Mouse (Mus musculus): Measurements from ENCODE around the gene Rftn1.

Rftn1 gene

DNA sequence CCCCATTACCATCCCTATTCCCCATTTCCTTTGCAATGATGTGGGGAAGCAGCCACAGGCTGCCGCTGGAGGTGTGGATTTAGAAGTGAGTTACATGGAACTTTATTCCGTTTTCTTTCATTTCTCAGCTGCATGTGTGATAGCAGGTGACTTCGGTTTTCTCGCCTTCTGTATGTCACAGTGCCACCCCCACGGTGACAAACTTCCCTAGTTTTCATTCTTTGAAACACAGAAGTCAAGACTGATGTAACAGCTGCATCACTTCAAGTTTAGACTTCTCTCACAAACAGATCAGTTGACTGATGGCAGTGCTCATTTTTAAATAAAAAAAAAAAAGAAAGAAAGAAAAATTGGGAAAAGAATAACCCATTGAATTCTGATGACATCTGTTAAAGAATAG, 121.3 kb downstream of the Rftn1 start:
- DNase-seq (ENCODE audit: inconsistent age in 2 of 2, low spot score in 1 of 2): no peak

DNA sequence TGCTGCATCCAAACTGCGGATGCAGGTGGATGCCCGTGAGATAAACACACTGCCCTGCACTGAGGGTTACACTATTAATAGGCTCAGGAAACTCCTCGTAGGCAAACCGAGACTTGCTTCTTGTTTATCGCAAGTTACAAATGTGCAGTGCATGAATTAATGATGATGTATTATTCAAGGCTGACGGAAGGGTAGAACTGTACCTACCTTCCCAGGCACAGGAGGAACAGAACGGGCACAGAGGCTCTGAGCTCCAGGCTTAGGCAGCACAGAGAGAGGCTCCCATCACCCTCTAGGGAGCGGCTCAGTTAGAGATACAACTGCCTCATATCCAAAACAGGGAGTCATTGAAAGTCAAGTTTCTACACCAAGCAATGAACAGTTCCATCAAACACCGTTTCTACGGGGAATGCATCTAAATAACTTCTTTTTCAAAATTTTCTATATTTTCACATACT, 121.8 kb downstream of the Rftn1 start:
- DNase-seq (ENCODE audit: inconsistent age in 2 of 2, low spot score in 1 of 2): no peak

DNA sequence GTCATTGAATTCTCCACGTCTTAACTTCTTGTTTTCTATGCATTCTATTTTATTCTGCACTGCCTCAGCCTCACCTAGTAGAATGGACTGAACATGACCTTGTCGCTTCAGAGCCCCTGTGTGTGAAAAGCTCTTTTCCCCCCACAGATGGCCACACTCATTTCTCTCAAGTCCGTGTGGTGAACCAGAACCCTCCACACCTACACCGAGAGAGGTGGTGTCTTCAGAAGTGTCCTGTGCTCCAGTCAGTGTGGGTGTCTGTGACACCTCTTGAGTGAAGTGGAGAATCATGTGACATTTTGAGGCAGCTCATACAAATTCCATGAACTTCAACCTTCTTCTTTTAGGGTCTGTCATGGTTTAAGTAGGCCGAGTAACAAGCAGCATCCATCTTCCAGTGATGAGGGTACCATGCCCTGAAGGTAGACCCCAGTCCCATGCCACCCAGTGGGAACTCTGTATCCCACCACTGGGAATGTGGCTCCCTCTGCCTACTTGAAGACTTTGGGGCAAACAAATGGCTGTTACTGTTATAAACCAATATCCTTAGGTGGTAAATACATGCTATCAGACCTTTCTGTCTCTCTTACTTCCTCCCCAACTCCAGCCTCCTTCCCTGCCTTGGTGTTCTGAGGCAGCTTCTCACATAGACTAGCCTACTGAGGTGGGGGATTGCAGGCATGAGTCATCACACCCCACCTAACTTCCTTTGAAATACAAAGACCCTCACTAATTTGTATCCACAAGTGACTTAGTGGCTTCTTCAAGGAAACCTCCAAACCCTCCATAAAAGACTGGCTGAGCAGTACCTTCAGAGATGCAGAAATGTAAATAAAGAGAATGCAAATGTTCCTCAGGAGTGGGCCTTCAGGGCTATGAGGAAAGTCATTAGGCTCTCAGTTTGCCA, 122.4 kb downstream of the Rftn1 start:
- no peak for DNase-seq (ENCODE audit: inconsistent age in 2 of 2, low spot score in 1 of 2)

DNA sequence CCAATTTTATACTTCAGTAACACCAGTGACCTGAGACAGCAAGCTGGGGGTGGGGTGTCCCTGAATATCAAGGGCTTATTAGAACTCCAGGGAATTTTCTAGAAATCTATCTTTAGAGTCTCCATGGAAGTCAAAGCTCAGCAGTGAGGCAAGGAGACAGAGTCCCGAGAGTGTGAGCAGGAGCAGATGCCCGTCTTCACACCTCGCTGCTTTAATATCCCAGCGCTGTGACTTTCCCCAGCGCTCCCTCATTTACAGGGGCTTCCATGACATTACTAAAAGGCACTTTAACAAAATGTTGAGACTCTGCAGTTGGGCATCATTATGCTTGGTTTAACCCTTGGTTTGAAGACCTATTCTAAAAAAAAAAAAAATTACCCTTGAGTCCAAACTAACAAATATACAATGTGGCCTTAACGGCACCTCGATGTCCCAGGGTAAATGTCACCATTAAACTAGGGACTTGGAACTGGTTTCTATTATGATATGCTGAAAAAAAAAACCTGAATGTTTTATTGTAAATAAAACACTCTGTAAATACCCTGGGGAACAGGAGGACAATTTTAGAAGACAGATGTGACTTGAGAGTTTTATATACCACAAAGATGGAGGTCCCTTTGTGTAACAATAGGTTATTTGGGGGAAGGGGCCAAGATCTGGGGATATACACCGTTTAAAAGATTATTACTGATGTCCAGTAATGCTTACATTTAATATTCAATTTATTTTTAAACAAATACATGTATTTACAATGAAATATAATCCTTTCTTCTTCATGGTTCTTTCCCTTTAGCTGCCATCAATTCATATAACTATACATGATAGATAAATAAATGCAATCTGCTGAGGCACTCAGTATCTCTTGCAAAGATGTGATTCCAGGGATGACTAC, 123.4 kb downstream of the Rftn1 start:
- no peak for DNase-seq (ENCODE audit: inconsistent age in 2 of 2, low spot score in 1 of 2)

DNA sequence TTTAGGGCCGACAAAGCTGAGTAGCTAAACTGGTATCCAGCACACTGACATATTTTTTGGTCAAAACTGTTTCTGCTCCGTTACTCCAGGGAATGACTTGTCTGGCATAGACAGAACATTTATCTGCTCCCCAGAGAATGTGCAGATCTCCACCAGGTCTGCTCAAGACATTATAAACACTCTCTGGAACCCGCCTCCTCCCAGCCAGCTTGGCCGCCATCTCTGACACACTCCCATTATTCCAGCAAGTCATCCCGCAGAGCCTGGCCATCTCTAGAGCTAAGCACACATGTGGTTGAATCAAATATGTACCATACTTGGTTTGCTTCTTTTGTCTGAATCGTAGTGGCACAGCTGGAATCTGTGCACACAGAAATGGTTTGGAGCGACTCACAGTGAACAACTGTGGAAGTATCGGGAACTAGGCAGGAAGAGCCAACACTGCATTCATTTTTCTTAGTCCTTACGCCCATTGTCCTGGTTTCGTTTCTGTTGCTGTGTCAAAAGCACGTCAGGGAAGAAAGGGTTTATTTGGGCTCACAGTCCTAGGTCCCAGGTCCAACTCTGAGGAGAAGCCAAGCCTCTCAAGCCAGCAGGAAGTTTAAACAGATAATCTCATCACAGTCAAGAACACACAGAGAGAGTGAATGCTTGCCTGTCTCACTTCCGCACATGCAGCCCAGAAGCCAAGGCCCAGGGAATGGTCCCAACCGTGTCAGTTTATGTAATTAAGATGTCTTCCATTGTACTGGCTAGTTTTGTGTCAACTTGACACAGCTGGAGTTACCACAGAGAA, 126.4 kb downstream of the Rftn1 start:
- no peak for DNase-seq (ENCODE audit: inconsistent age in 2 of 2, low spot score in 1 of 2)

DNA sequence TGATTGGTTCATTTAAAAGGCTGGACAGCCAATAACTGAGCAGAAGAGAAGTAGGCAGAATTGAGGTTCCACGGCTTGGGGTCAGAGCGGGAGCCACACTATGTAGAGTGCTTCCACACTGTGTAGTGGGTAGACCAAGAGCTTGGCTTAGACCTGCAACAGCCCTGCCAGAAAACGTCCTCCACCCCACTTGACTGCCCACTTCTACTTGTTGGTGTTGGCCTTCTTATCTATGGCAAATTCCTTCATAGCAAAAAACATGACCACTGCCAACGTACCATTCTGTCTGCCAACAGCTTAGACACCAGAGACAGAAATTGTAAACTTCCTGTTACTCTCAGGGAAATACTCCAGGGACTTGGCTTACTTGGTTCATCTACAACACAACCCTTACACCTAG, 127.8 kb downstream of the Rftn1 start:
- DNase-seq (ENCODE audit: inconsistent age in 2 of 2, low spot score in 1 of 2): no peak

DNA sequence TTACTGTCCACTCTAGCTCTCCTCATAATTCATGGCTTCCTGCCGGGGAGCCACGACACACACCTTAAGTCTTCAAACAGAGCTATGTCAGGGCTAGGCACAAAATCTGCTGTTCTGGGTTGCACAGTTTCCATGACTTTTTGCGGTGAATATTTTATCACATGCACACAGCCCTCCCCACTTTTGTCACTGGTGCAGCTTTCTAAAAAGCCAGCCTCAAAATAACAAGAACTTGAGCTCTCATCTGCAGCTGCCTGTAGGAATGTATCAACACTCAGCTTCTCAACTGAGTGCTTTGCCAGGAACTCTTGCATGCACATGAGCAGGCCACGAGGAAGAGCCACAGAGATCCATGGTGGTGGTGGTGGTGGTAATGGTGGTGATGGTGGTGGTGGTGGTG, 129.0 kb downstream of the Rftn1 start:
- no peak for DNase-seq (ENCODE audit: inconsistent age in 2 of 2, low spot score in 1 of 2)

DNA sequence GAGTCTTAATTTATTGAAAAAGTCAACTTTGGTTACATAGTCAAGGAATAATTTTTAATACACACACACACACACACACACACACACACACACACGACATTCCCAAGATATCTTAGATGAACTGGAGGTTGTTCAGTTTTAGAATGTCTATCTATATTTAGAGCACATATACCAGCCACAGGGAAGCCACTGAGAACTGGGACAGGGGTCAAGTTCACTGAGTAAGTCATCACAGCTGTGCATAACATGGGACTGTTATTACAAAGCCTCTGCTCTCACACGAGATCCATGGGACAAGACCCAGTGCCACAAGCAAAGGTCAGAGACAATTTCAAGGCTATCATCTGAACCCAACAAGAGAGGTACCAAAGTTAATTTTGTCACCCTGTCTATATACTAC, 130.3 kb downstream of the Rftn1 start:
- DNase-seq (ENCODE audit: inconsistent age in 2 of 2, low spot score in 1 of 2): no peak

DNA sequence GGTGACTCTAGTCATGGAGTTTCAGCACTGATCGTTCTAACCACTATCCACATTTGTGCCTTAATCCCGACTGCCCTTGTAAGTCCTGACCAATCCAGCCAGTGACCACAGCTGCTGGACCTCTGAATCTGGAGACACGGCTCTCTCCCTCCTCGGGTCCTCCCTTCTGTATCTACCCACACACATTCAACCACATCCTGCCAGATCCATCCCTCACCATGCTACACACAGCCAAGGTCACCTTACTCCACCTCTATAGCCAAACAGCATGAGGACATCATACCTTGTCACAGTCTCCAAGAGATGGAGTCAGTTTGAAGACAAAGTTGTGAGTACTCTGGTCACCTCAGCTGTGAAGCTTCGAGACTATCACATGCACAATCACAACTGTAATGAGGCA, 131.1 kb downstream of the Rftn1 start:
- DNase-seq (ENCODE audit: inconsistent age in 2 of 2, low spot score in 1 of 2): no peak

DNA sequence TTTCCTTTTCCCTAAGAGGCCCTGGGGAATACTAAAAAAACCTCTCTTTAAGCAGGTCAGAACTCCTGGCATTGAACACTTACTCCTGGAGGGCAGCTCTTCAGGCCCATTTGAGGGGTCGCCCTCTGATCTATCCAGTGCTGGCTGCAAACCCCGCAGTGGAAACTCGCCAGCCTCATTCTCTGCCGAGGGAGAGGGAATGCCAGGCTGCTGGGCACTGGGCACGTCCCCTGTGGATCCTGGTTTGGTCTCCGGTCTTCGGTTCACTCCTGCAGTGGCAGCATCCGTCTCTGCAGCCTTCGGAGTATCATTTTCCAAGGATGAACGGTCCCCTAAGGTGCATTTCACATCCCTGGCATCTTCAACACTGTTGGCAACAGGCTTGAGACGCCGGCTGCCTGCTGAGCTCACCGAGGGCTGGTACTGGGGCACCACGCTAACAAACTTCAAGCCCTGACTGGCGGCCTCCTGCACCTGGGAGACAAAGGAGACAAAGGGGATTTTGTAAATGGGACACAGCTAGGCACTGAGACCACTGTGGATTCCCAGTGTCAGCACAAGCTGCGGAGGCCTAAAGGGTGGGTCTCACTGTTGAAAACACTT, 135.2 kb downstream of the Rftn1 start:
- no peak for DNase-seq (ENCODE audit: inconsistent age in 2 of 2, low spot score in 1 of 2)

DNA sequence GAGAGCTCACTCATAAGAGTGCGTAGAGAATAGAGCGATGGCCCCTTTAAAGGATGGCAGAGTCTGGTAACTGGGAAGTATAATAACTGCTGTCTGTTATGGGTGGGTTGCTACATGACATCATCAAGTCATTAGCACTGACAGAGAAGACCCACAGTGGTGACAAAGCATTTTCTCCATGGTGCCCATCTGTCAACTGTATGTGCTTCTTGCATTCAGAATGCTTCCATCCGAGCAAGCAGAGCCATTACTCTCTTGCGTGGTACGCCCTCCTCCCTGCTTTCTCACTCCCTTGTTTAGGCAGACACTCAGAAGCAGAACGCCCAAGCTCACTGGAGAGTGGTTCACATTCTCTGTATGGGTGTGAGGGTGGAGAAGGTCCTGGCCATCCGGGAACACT, 135.9 kb downstream of the Rftn1 start:
- no peak for DNase-seq (ENCODE audit: inconsistent age in 2 of 2, low spot score in 1 of 2)

DNA sequence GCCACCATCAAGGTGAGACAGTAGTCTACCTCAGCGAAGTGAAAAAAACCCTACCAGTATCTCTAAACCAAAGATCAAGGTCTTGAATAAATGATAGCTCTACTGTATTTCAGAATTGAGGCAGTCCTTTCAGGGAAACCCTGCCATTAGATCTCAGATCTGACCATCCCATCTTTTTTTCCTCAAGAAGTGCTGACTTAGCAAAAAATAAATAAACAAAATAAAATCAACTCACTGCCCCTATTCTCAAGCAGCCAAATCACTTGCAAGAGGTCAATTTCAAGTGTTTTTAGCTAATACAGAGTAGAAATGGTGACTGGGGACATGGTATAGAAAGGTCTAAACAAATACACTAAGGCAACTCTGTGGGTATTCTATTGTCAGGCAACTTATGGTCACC, 136.5 kb downstream of the Rftn1 start:
- DNase-seq (ENCODE audit: inconsistent age in 2 of 2, low spot score in 1 of 2): no peak

DNA sequence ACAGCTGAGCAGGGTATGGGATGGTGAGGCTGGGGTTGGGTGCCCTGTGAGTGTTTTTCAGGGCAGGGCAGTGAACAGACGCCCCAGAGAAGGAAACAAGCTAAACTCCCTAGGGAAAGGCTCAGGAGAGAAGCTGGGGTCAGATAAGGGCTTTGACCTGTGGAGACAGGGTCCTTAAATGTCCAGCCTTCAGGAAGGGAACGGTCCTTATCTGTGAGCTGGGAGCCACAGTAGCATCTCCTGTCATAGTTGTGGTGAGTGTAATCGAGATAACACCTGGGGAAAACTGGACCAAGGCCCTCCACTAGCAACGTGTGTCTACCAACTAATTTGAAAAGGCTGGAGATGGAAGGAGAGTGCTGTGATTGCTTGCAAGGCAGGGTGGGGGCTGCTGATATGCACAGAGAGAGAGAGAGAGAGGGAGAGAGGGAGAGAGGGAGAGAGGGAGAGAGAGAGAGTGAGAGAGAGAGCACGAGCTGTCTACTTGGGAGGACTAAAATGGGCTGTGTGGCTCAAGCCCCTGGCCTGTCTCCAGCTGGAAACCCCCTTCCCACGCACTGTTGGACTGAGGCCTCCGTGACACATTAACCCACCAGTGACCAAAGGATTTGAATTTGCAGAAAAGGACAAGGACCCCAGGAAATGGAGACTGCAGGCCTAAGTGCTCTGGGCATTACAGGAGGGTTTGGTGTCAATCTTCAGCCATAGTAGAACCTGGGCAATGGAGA, 137.6 kb downstream of the Rftn1 start:
- DNase-seq (ENCODE audit: inconsistent age in 2 of 2, low spot score in 1 of 2): no peak

DNA sequence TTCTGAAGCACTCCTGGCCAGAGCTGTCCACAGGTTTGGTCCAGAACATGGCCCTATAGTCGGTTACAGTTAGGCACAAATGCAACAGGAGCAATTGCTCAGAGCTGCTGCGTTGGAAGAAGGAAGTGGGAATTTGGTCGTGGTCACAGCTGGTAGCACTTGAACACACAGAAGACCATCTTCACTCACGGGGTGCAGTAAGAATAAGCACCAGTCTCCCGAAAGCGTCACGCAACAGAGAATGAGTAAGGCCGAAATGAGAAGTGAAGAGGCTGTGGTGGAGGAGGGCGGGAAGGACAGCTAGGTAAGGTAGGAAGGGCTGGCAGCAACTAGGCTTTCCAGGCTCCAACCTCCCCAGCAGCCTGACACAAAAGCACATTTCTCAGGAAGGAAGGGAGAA, 140.0 kb downstream of the Rftn1 start:
- DNase-seq (ENCODE audit: inconsistent age in 2 of 2, low spot score in 1 of 2): no peak

DNA sequence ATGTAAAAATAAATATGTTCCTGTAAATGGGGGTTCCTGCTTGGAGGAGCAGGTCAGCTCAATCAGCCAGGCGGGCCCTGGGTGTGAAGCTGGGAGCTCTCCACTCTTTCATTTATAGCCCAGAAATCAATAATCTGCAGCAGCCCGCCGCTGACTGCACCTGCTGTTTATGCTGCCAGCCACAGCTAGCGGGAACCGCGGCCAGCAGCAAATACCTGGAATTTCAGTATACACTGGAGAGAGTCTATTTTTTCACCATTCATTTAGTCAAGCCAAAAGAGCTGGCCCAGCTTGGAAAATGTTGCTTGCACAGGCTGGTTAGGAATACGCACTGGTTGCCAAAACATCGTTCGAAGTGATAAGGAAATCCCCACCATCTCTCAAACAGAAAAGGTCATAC, 142.3 kb downstream of the Rftn1 start:
- DNase-seq (ENCODE audit: inconsistent age in 2 of 2, low spot score in 1 of 2): no peak

DNA sequence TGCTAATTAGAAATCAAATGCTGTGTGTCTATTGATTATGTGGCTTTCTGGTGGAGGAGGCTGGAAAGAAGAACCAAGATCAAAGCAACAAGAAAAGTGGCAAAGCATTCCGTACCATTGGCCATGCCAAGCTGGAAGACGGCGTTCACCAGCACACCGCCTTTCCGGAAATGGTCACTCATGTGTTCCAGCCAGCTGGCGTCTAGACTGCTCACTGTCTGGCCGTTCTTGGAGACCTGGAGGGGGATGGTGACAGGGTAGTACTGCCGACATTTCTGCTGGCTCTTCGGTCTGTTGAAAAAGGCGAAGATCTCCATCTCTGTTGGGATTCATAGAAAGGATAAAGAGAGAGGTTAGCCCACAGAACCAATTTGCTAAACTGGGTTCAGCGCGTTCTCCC, 143.3 kb downstream of the Rftn1 start:
- no peak for DNase-seq (ENCODE audit: inconsistent age in 2 of 2, low spot score in 1 of 2)

DNA sequence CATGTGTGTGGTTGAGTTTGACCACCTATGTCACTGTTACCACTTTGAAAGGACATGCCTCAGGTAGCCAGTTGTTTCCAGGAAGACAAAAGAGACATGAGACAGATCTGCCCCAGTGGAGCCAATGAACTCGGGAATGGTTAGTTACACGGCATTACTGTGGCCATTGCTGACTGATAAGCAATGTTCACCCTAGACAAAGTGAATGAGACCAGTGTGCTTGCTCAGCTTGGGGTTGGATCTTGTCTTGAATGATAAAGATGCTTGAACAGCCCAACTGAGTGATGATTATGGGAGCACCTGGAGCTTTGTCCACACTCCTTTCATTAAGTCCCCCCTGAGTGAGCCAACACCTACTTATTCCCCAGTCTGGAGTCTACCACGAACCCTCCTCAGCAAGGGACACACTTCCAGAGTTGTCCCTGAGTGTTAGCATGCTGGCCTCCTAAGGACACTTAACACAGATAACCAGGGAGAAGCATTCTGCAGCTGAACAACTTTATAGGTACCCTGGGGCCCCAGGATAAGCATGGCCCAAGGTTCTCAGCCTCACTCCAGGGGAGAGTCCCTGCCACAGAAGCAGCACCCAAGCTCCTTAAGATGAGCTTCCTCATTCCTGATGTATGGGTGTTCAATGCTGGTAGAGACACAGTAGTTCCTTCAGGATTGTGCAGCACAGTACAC, 149.6 kb downstream of the Rftn1 start:
- no peak for DNase-seq (ENCODE audit: inconsistent age in 2 of 2, low spot score in 1 of 2)

DNA sequence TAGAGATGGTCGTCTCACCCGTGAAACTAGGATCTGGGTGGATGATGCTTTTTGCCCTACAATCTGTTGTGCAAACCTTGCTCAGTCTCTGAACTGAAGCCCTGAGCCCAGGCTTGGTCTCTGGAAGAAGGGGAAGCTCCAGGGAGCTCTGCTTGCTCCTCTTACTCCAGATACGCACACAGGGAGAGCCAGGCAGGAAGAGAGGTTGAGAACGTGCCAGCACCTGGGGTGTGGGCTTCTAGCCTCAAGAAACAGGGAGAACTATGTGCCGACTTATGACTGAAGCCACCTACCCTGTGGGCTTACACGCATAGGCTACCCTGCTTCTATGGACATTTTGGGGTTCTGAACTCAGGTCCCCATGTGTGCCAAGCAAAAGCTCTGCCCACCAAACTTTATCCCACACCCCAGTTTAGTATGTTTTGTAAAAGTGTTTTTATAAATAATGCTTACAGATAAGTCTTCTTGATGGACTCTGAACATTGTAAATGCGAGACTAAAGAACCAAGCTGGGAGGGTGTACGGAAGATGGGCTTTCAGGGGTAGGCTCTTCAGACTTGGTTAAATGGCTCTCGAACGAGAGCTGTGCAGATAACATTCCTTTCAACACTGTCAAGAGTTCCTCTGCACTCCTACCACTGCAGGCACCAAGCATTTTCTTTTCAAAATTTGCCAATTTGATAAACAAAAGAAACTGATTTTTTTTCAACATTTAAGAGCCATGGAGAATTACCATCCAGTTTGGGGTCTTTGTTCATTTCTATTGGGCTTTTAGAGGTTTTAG, 152.4 kb downstream of the Rftn1 start:
- no peak for DNase-seq (ENCODE audit: inconsistent age in 2 of 2, low spot score in 1 of 2)

DNA sequence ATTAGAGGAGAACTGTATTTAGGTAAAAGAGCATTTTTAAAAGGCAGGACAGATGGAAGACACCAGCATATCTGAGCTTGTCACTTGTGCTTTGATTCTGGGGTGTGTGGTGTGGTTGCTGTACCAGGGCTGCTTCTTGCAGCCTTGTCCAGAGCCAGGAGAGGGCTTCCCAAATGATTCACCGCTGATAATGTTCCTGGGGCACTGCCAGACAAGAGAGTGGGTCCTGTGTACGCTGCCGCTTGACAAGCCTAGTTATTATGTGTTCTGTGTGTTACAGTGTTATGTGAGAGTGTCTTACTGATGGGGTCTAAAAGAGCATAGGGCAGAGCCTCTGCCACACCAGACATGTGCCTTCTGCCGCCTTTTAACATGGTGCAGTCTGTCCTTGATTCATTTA, 153.1 kb downstream of the Rftn1 start:
- peak; percentile 23 to 47 for DNase-seq (ENCODE audit: inconsistent age in 2 of 2, low spot score in 1 of 2)

All from adrenal gland, adult (tissue).